Mouse (Mus musculus) retina, embryonic 14.5 days (tissue): ENCODE measurements around the gene Stk19.
"Not testable (repeated sequence)": the region's sequence is repeated elsewhere in the genome, so short reads cannot be mapped to it uniquely, and the experiment has no call there.

ENCODE experiments used
- DNase-seq: peaks from one replicate; pipeline ENCODE4 v3.0.0-alpha.2; 2015; ENCODE audit warnings: low spot score

Gene Stk19

GRCm38 (mm10) chr17:34840736-34841307 is 4.1 kb upstream of the Stk19 start:
- no peak for DNase-seq

DNA sequence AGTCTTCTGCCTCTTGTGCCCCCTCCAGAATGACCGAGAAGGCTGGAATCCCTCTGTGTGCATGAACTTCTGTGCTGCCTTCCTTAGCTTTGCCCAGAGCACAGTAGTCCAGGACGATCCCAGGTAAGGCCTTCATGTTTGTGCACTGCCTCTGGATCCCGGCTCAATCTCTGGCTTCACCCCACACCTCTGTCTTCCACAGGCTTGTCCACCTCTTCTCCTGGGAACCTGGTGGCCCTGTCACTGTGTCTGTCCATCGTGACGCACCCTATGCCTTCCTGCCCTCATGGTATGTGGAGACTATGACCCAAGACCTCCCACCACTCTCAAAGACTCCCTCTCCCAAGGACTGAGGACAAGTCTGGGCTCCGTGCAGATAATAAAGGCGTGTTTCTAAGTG is 2.0 kb upstream of the Stk19 start:
- DNase-seq: no peak

DNA sequence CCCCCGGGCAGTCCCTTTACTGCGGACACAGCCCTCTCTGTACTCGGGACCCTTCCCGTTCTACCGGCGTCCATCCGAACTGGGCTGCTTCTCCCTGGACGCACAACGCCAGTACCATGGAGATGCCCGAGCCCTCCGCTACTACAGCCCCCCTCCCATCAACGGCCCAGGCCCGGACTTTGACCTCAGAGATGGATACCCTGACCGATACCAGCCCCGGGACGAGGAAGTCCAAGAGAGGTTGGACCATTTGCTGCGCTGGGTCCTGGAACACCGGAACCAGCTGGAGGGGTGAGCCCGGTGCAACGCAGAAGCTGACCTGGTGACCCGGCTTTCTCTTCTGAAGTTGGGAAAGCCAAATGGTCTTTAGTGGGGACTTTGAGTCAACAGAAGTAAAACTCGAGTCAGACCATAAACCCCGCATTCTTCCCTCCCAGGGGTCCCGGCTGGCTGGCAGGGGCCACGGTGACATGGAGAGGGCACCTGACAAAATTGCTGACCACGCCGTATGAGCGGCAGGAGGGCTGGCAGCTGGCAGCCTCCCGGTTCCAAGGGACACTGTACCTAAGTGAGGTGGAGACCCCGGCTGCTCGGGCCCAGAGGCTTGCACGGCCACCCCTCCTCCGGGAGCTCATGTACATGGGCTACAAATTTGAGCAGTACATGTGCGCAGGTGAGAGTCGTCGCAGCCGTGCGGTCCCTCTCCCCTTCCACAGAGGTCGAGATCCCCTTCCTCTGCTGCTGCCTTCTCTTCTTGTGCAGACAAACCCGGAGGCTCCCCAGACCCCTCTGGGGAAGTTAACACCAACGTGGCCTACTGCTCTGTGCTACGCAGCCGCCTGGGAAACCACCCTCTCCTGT is 949 bp upstream of the Stk19 start:
- no peak for DNase-seq

- no peak for DNase-seq
Observed at GRCm38 (mm10) chr17:34836155-34836855, 440 bp downstream of the Stk19 start.

DNA sequence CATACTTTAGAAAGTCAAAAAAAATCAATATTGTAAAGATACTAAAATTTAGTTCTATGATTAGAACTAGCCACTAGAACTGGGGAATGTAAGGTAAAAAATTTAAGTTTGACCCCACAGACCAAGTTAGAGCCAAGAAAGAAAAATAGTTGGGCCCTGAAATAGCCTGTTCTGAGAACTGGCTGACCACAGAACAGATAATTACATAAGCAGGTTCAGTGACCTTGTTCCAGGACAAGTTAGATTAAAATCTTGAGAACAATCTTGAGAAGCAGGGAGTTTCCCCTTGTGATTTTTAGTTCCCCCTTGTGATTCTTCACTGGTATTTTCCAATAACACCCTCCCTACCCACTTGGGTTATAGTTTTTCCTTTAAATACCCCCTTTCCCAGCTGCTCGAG is 6.0 kb downstream of the Stk19 start:
- DNase-seq: not testable (repeated sequence)

DNA sequence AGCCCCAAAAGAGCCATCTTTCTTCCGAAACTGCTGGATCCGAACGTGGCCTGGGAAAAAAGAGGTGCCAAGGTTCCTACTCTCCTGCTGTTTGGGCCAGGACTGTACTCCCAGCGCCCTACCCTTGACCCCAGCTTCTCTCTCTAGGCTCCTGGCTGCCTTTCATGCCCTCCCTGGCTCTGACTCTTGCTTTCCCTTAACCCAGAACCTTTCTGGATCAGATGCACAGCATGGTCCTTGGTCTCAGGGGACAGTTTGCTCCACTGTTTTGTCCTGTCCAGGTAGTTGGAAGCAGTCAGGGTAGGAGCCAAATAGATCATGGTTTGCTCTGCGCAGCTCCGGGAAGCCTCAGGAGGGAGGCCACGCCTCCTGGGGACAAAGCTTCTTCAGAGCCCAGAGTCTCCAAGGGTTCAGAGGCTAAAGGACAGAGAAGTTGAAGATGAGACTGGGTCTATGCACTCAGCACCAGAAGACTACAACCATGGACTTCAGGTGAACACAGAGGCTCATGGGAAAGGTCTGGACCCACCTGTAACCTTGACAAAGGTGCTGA is 21.9 kb downstream of the Stk19 start:
- no peak for DNase-seq

DNA sequence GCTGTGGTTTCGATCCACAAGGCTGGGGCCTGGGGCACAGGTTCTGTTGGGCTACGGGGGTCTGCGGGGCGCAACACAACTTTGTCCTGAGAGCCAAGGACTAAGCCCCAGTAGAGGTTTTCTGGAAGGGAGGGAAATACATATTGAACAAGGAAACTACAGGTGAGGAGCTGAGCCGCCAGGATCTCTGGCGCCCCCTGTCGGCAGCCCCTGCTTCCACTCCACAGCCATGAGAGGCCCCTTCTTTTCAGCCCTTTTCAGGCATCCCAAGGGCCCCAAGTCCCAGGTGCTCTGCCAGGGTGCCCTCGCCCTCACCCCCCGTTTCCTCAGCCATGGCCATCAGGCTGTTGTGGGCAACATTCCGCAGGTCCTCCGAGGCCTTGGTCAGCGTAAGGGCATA is 23.0 kb downstream of the Stk19 start:
- peak; percentile 66 for DNase-seq

GRCm38 (mm10) chr17:34811275-34811674 is 25.5 kb downstream of the Stk19 start:
- no peak for DNase-seq

GRCm38 (mm10) chr17:34810811-34811210 is 25.9 kb downstream of the Stk19 start:
- DNase-seq: not testable (repeated sequence)

GRCm38 (mm10) chr17:34810411-34810810 is 26.3 kb downstream of the Stk19 start:
- DNase-seq: not testable (repeated sequence)

- DNase-seq: no peak
Observed at GRCm38 (mm10) chr17:34808599-34809205, 28.0 kb downstream of the Stk19 start.

DNA sequence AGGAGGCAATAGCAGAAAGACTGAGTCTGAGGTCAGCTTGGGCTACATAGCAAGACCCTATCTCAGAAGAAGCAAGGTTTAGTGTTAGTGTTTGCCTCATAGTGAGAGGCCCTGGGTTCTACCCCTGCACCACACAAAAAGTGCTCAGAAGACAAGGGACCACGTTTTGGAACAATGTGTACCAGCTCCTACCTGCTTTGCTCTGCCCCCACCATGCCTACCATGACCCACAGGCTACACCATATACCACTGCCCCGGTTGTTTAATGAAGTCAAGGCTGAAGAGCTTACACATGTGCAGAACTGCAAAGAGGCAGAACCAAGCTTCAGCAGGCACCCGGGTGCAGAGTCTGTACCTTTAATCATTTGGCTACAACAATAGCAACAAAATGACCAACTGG is 29.6 kb downstream of the Stk19 start:
- DNase-seq: no peak

GRCm38 (mm10) chr17:34804871-34805562 is 31.7 kb downstream of the Stk19 start:
- DNase-seq: no peak

DNA sequence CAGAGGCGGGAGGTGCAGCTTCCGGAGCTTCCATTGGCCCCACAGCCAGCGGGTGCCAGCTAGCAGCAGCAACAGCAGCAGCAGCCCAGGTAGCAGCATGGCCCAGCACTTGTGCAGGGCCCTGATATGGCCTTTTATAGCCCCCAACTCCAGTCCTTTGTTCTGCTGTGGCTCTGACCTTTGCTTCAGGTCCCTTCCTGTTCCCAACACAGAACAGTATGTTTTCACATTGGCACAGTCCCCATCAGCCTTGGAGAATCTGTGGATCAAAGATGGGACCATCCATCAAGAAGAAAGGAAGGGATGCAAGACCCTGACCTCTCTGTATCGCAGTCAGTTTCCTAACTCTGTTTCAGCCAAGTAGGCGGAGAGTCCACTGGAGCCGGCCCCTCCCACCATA is 32.4 kb downstream of the Stk19 start, which contains the start of gene Cyp21a1:
Gene Cyp21a1 (minus strand): TSS at position 261 of the 400 bp plus-strand sequence.
- not testable (repeated sequence) for DNase-seq

DNA sequence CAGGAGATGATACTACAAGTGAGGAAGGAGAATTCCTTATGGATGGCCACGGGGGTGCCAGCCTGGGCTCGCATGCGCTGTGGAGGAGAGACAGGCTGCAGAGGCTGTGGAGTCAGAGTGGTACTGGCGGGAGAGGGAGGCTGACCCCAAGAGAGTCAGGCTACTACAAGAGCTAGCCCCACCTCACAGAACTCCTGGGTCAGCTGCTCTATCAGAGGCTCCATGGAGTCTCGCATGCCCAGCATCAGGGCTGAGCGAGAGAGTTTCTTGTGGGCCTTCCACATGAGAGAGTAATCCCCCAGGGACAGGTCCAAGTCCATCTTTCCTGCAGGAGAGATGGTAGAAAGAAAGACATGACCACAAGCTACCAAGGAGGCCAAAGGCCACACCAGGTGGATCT is 33.4 kb downstream of the Stk19 start:
- DNase-seq: not testable (repeated sequence)

GRCm38 (mm10) chr17:34802756-34803155 is 34.0 kb downstream of the Stk19 start:
- not testable (repeated sequence) for DNase-seq

DNA sequence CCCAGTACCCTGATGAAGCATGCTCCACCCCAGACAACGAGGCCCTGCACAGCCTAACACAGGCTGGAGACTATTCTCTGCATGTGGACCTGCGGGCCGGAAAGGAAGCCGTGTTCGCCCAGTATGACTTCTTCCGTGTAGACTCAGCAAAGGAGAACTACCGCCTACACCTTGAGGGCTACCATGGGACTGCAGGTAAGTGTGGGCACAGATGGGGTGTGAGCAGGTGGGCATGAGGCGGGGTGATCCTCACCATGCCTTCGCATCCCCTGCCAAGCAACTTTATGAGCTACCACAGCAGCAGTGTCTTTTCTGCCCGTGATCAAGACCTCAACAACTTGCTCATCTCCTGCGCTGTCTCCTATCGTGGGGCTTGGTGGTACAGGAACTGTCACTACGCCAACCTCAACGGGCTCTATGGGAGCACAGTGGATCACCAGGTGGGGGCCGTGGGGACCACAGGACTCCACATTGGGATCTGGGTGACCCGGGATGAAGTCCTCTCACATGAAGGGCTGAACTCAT is 35.9 kb downstream of the Stk19 start:
- DNase-seq: not testable (repeated sequence)

GRCm38 (mm10) chr17:34799531-34799925 is 37.2 kb downstream of the Stk19 start:
- no peak for DNase-seq

DNA sequence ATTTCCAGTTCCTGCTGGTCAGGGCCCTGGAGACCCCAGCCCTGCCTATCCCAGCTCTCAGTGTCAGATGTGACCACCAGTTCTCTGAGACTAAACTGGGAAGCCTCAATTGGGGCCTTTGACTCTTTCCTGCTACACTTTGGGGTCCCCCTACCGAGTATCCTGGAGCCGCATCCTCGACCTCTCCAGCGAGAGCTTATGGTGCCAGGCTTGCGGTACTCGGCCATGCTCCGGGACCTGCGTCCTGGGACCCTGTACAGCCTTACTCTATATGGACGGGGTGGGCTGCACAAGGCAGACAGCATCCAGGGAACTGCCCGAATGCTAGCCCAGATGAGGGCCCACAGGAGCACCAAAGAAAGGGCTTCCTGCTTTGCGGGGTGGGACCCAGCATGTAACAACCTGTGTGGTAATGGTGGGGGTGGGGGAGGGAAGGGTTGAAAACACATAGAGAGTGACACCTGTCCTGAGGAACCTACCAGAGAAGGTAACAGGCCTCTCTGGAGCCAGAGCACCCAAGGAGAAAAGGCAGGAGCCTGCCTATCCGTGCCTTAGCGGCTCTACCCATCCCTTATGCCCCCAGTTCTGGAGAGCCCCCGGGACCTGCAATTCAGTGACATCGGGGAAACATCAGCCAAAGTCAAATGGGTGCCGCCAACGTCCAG is 37.7 kb downstream of the Stk19 start:
- DNase-seq: no peak

- DNase-seq: not testable (repeated sequence)
Observed at GRCm38 (mm10) chr17:34798071-34798470, 38.7 kb downstream of the Stk19 start.
